Mouse (Mus musculus) neural tube, embryonic 15.5 days (tissue): ENCODE results near the gene Meis3. TPM values are rescaled to one million over a fixed set of nuclear protein-coding genes. Genes with fewer than 3 reads are reported as not detected.

Experiments
- ATAC-seq: fragments of 200-750 bp; cut with Nextera tagmentation; 2 replicates; pipeline ENCODE4 v1.8.0; 2017; ENCODE audit warnings: mild to moderate bottlenecking, moderate TSS enrichment, moderate library complexity; ENCODE audit not compliant: low FRiP score
- H3K27ac ChIP-seq: fragments of 300-500 bp; sonication (generic); replicated peaks from 2 replicates; pipeline ENCODE4 v1.5.1; 2015; ENCODE audit warnings: mild to moderate bottlenecking, inconsistent platforms
- H3K27me3 ChIP-seq: fragments of 300-500 bp; sonication (generic); replicated peaks from 2 replicates; pipeline ENCODE4 v1.6.1; 2015; ENCODE audit warnings: inconsistent platforms
- H3K36me3 ChIP-seq: fragments of 300-500 bp; sonication (generic); 2 replicates; pipeline ENCODE4 v1.6.1; 2015; ENCODE audit warnings: inconsistent platforms
- H3K4me1 ChIP-seq: fragments of 300-500 bp; sonication (generic); 2 replicates; pipeline ENCODE4 v1.6.1; 2015; ENCODE audit warnings: inconsistent platforms
- H3K4me2 ChIP-seq: fragments of 300-500 bp; sonication (generic); 2 replicates; pipeline ENCODE4 v1.6.1; 2015; ENCODE audit warnings: inconsistent platforms, mild to moderate bottlenecking, moderate library complexity
- H3K4me3 ChIP-seq: fragments of 300-500 bp; sonication (generic); replicated peaks from 2 replicates; pipeline ENCODE4 v1.5.1; 2015; ENCODE audit warnings: mild to moderate bottlenecking, inconsistent platforms
- H3K9ac ChIP-seq: fragments of 300-500 bp; sonication (generic); replicated peaks from 2 replicates; pipeline ENCODE4 v1.6.1; 2015; ENCODE audit warnings: mild to moderate bottlenecking, inconsistent platforms
- H3K9me3 ChIP-seq: fragments of 300-500 bp; sonication (generic); replicated peaks from 2 replicates; pipeline ENCODE4 v1.6.1; 2016; ENCODE audit warnings: inconsistent platforms
- WGBS: fragments of 180-500 bp; shearing (Covaris S2); methylation state at CpG from one replicate; pipeline ENCODE4 v1.1.7; 2015; ENCODE audit warnings: mixed read lengths; 5-methylcytosine and 5-hydroxymethylcytosine counted together
- polyA plus RNA-seq: library from polyadenylated mRNA; unstranded; fragments of >200 nt; fragmentation: Nextera tagmentation; extraction: Ambion mirVana; gene quantifications from 2 replicates; pipeline ENCODE4 v1.2.1, GENCODE M21; 2015

Gene Meis3
- polyA plus RNA-seq, 1 experiment from 2014 or later: 126 TPM

- H3K4me1 ChIP-seq: peaks cover 56% of the 10 kb centered on the region
- no peak overlapping the region for H3K9ac ChIP-seq
- WGBS: 17% methylated on average over 7 of the region's 7 CpGs
- no peaks in the 10 kb centered on the region for H3K36me3 ChIP-seq
- no peaks in the 10 kb centered on the region for H3K9me3 ChIP-seq
- no peak overlapping the region for H3K4me3 ChIP-seq
- peak overlapping the region; percentile 30; the same call in 1 of the 2 replicates for H3K27ac ChIP-seq
- H3K27me3 ChIP-seq: no peaks in the 10 kb centered on the region
- peak overlapping the region; percentile 22 for H3K4me2 ChIP-seq
- peak; percentile 4; the same call in 1 of the 2 replicates for ATAC-seq
Measured at GRCm38 (mm10) chr7:16134951-16135392, 39.9 kb upstream of the Meis3 start.

GRCm38 (mm10) chr7:16146489-16147410 is 28.1 kb upstream of the Meis3 start:
- no peaks in the 10 kb centered on the region for H3K9me3 ChIP-seq
- WGBS: 25% methylated on average over 27 of the region's 27 CpGs
- no peak overlapping the region for H3K9ac ChIP-seq
- H3K4me3 ChIP-seq: no peak overlapping the region
- H3K27me3 ChIP-seq: no peaks in the 10 kb centered on the region
- H3K4me1 ChIP-seq: peaks cover 8% of the 10 kb centered on the region; the same call in 1 of the 2 replicates
- peaks cover 11% of the 10 kb centered on the region; the same call in 1 of the 2 replicates for H3K36me3 ChIP-seq
- H3K4me2 ChIP-seq: no peak overlapping the region
- ATAC-seq: no peak
- H3K27ac ChIP-seq: no peak overlapping the region

GRCm38 (mm10) chr7:16147643-16148042 is 27.2 kb upstream of the Meis3 start:
- Histone ChIP-seq H3K9ac (no peak overlapping the region), H3K27ac (no peak overlapping the region), H3K4me2 (no peak overlapping the region), H3K27me3 (no peaks in the 10 kb centered on the region), H3K4me1 (peaks cover 8% of the 10 kb centered on the region; the same call in 1 of the 2 replicates), H3K36me3 (peaks cover 4% of the 10 kb centered on the region; the same call in 1 of the 2 replicates), H3K4me3 (no peak overlapping the region), H3K9me3 (no peaks in the 10 kb centered on the region)
- no peak for ATAC-seq
- WGBS: 20% methylated on average over 15 of the region's 15 CpGs

GRCm38 (mm10) chr7:16149241-16149640 is 25.6 kb upstream of the Meis3 start:
- H3K27ac ChIP-seq: no peak overlapping the region
- no peak overlapping the region for H3K9ac ChIP-seq
- ATAC-seq: no peak
- H3K27me3 ChIP-seq: no peaks in the 10 kb centered on the region
- WGBS: 60% methylated on average over 5 of the region's 5 CpGs
- peaks cover 5% of the 10 kb centered on the region; the same call in 1 of the 2 replicates for H3K36me3 ChIP-seq
- H3K4me1 ChIP-seq: peaks cover 14% of the 10 kb centered on the region
- H3K4me2 ChIP-seq: no peak overlapping the region
- no peaks in the 10 kb centered on the region for H3K9me3 ChIP-seq
- H3K4me3 ChIP-seq: no peak overlapping the region

- no peak overlapping the region for H3K9ac ChIP-seq
- WGBS: 85% methylated on average over 9 of the region's 9 CpGs
- H3K27ac ChIP-seq: no peak overlapping the region
- H3K4me1 ChIP-seq: peaks cover 14% of the 10 kb centered on the region
- H3K4me3 ChIP-seq: no peak overlapping the region
- no peaks in the 10 kb centered on the region for H3K27me3 ChIP-seq
- peaks cover 9% of the 10 kb centered on the region; the same call in 1 of the 2 replicates for H3K36me3 ChIP-seq
- ATAC-seq: no peak
- H3K9me3 ChIP-seq: no peaks in the 10 kb centered on the region
- no peak overlapping the region for H3K4me2 ChIP-seq
Measured at GRCm38 (mm10) chr7:16150191-16151145, 24.4 kb upstream of the Meis3 start.

GRCm38 (mm10) chr7:16153522-16153921 is 21.4 kb upstream of the Meis3 start:
- Histone ChIP-seq H3K4me1 (peaks cover 9% of the 10 kb centered on the region), H3K9me3 (no peaks in the 10 kb centered on the region), H3K9ac (no peak overlapping the region), H3K27ac (peak overlapping the region; percentile 28; the same call in 1 of the 2 replicates), H3K4me2 (no peak overlapping the region), H3K36me3 (peaks cover 15% of the 10 kb centered on the region), H3K4me3 (no peak overlapping the region), H3K27me3 (peaks cover 13% of the 10 kb centered on the region)
- 18% methylated on average over 10 of the region's 10 CpGs for WGBS
- peak; percentile 83 for ATAC-seq

- no peak for ATAC-seq
- WGBS: 77% methylated on average over 9 of the region's 9 CpGs
- H3K4me3 ChIP-seq: no peak overlapping the region
- peaks cover 15% of the 10 kb centered on the region for H3K36me3 ChIP-seq
- no peak overlapping the region for H3K4me2 ChIP-seq
- H3K27me3 ChIP-seq: peaks cover 13% of the 10 kb centered on the region
- no peaks in the 10 kb centered on the region for H3K9me3 ChIP-seq
- H3K27ac ChIP-seq: no peak overlapping the region
- no peak overlapping the region for H3K9ac ChIP-seq
- H3K4me1 ChIP-seq: peaks cover 14% of the 10 kb centered on the region
Measured at GRCm38 (mm10) chr7:16155132-16155872, 19.6 kb upstream of the Meis3 start.

- no peak overlapping the region for H3K9ac ChIP-seq
- no peak overlapping the region for H3K27ac ChIP-seq
- peaks cover 14% of the 10 kb centered on the region for H3K4me1 ChIP-seq
- no peak overlapping the region for H3K4me3 ChIP-seq
- no peak overlapping the region for H3K4me2 ChIP-seq
- 84% methylated on average over 8 of the region's 8 CpGs for WGBS
- no peak for ATAC-seq
- H3K9me3 ChIP-seq: no peaks in the 10 kb centered on the region
- H3K36me3 ChIP-seq: peaks cover 15% of the 10 kb centered on the region
- H3K27me3 ChIP-seq: peaks cover 13% of the 10 kb centered on the region
Measured at GRCm38 (mm10) chr7:16156105-16156714, 18.7 kb upstream of the Meis3 start.

- H3K4me1 ChIP-seq: peaks cover 9% of the 10 kb centered on the region
- peaks cover 15% of the 10 kb centered on the region for H3K36me3 ChIP-seq
- peak overlapping the region; percentile 45 for H3K4me2 ChIP-seq
- no peak overlapping the region for H3K27ac ChIP-seq
- no peak for ATAC-seq
- 11% methylated on average over 39 of the region's 39 CpGs for WGBS
- 0 out of 2 replicates have a peak overlapping the region, but pooled peaks have one; percentile 6 for H3K4me3 ChIP-seq
- no peaks in the 10 kb centered on the region for H3K9me3 ChIP-seq
- H3K27me3 ChIP-seq: peaks cover 13% of the 10 kb centered on the region
- H3K9ac ChIP-seq: 0 out of 2 replicates have a peak overlapping the region, but pooled peaks have one; percentile 4
Measured at GRCm38 (mm10) chr7:16158735-16159134, 16.2 kb upstream of the Meis3 start.

GRCm38 (mm10) chr7:16160702-16161101 is 14.2 kb upstream of the Meis3 start:
- peaks cover 13% of the 10 kb centered on the region for H3K27me3 ChIP-seq
- peaks cover 8% of the 10 kb centered on the region for H3K4me1 ChIP-seq
- 68% methylated on average over 3 of the region's 3 CpGs for WGBS
- H3K4me3 ChIP-seq: no peak overlapping the region
- ATAC-seq: no peak
- H3K9me3 ChIP-seq: no peaks in the 10 kb centered on the region
- H3K4me2 ChIP-seq: no peak overlapping the region
- no peak overlapping the region for H3K27ac ChIP-seq
- no peak overlapping the region for H3K9ac ChIP-seq
- peaks cover 6% of the 10 kb centered on the region for H3K36me3 ChIP-seq
